Mouse (Mus musculus): ENCODE results near the gene Itgb2.

The Itgb2 gene

DNA sequence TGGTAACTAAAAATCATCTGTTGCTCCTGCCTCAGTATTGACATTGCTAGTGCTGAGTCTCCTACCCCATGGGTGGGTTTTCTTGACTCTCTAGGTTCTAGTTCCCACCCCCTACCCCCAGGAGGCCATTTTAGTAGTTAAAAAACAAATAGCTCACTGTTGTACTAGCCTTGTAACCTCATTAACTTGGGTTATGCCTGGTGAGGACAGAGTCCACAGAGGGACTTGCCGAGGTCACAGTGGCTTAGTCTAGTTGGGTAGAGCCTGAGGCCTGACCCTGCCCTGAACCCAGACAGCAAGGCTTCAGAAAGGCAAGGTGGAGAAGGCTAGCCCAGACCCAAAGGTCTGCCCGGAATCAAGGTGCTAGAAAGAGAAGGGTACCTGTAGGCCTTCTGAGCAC is 58.0 kb downstream of the Itgb2 start:
- DNase-seq (ENCODE audit: low spot score) = no peak

DNA sequence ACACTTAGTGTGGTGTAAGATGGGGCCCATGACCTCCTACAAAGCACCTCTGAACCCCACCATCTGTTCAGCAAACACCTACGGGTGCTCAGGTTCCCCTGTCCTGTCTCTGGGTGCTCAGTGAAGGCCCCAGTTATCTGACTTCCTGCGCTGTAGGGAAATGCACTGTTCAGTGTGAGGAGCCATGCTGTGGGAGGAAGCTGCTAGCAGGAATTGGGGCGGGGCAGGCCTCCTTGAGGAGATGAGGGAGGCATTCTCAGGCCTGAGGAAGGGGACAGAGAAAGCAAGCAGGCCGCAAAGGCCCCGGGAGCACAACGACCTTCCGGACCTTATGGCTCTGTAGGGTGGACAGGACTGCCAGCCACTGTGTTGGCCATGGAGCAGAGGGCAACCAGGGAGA is 59.1 kb downstream of the Itgb2 start:
- DNase-seq (ENCODE audit: low spot score) = no peak

DNA sequence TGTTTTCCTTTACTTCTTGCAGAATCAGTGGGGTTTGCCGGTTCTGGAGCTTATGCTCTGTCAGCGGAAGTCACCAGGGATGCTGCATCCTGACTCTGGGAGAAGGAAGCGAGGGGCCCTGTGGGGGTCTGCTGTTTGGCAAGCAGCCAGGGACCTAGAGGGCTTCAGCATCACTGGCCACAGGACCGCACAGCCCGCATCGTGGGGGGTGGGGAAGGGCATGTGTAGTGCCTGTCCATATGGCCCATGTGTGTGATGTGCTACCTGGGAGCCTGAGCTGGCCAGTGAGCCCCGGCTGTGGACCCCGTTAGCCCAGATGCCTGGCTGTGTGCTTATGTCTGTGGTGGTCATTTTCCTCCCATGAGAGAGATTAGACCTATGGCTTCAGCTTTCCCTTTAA is 59.7 kb downstream of the Itgb2 start:
- no peak for DNase-seq (ENCODE audit: low spot score)

DNA sequence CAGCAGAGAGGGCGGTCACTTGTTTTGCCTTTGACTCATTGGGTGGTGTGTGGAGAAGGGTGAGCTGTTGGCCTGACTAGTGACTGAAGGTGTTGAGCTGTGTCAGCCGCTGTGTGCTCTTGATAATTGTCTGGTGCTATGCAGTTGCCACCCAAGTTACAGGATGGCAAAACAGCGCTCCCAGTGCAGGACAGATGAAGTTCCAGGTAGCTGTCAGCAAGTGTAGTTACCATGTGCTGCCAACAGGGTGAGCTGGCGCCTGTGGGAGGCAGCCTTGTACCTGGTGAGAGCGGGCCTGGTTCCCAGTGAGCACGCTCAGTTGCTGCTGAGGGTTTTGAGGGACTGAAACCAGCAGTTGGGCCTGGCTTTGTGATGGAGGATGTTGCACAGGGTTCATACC is 60.8 kb downstream of the Itgb2 start:
- peak; percentile 81 for DNase-seq (ENCODE audit: low spot score)

DNA sequence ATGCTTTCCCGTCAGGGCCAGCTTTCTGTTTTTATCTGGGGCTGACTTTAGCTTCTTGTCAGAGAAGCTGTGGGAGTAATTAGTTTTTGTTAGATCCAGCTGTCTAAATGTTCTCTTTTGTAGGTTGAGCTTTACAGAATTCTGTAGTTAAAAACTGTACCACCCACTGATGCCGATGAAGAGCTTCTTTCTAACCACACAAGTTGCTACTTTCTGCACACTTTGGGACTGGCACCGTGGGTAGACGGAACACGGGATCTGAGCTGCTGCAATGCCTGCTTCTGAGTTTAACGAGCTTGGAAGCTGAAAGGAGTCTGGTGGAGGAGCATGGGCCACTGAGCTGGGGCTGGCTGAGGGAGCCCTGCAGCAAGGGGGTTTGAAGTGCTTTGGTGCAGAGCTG is 61.5 kb downstream of the Itgb2 start:
- DNase-seq (ENCODE audit: low spot score) = no peak

DNA sequence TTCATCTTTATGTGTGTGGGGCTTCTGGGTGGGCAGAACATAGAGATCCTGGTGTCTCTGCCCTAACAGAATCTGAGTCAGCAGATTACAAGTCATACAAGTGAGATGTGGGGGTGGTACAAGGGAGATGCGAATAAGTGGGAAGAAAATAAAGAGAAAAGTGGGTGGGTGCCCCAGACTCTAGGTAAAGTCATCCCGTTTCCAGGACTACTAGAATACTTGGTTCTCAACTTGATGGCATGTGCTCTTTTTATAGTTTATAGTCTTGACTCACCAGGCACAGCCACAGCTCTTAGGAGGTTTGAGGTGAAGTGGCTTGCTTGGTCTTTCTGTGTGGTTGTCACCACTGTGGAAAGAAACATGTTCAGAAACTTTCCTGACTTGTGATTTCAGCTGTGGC is 66.0 kb downstream of the Itgb2 start:
- DNase-seq (ENCODE audit: low spot score) = no peak

DNA sequence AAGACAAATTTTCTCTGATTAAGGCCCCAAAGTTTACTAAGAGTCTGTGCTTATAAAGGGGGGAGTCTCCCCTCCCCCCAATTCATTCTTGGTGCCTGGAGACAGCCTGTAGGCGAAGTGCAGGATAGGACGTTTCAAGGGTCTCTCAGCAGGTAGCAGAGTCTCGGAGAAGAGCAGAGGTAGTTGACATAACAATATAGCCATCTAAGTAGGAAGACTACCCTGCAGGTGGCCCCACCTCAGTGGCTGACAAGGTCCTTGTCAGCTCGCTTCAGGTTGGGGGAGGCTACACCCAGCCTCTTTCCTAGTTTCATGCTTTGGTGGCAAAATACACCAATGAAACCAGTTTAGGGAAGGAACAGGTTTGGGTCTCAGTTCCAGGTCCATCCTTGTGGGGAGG is 73.0 kb downstream of the Itgb2 start:
- no peak for DNase-seq (ENCODE audit: low spot score)

DNA sequence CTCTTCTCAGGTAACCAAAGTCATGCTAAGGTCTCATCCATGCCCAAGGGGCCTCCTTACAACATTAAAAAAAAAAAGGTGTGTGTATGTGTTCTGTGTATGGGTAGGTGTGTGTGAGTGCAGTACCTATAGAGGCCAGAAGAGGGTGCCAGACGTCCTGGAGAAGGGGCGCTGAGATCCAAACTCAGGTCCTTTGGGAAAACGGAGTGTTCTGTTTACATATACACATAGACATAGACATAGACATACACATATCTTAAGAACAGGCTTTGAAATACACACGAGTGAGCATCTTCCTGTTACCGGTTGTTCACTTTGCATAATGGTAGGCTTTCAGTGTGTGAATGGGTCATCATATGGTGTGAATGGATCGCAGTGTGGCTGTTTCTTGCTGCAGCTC is 74.1 kb downstream of the Itgb2 start:
- no peak for DNase-seq (ENCODE audit: low spot score)

DNA sequence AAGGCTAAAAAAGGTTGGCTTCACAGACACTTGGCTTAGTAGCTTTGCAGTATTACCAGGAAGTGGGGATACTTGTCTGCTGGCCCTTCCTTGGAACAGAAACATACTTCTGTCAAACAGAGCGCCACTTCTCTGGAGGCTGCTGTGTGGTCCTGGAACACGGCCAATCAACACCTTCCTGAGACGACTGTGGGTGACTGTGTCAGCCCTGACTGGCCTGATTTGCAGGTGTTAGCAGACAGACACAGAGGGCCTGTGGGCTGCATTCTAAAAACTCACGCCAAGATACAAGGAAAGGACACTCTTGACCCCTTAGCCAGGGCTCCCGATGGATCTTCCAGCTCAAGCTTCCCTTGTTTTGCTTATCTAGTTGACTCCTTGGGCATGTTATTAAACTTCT is 74.9 kb downstream of the Itgb2 start:
- DNase-seq (ENCODE audit: low spot score) = no peak

DNA sequence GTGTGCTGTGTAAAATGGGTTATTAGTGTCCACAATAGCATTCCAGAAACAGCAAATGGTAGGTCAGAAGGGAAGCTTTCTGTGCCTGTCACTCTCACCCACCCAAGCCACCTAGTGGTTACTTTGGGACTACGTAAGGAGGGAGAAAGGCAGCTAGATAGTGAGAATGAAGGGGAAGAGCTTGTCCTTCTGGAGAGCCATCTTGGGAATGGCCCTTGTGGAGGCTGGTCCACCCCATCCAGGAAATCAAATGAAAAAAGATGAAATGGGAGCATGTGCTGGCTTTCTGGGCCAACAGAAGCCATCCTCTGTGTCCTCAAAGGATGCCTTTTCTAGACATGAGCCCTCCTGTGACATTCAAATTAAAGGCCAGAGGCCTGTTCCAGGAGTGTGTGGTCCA is 75.3 kb downstream of the Itgb2 start:
- DNase-seq (ENCODE audit: low spot score) = peak; percentile 71

DNA sequence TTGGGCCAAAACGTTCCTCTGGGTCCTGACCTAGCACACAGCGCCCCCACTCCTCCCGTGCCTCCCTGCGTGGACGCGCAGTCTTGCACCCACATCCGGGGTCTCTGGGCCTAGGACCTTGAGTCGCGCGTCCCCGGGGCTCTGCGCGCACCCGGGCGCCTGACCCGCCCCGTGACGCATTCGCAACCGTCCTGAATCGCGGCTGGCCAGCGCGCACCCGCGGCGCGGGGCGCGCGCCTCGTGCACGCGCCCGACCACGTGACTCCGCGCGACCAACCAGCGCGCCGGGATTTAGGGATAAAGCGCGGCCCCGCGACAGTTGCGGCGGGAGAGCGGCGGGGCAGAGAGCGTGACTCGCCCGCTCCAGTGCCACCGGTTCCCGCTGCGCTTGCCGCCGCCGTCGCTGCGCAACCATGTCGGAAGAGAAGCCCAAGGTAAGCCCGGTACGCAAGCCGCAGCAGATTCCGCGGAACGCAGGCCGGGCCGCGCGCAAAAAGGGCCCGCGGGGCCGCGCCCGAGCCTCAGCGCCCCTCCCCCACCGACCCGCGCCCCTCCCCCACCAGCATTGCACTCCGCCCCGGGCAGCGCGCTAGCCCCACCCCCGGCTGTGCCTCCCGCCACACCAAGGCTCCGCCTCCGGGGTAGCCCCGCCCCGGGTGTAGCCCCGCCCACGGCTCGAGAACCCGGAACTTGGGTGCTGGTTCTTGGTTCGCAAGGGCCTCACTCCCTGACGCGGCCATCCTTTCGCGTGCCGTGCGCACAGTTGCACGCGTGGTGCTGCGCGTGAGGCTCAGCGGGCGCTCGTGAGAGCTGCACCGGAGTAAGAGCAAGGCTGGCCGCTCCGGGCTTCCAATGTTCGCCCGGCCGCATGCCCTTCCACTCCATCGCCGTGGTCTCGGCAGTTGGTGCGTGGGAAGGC is 76.1 kb downstream of the Itgb2 start, which contains the start of the genes Sumo3 and Gm49325:
Gene Sumo3 (plus strand): TSS at position 190 of the 919 bp plus-strand sequence.
Gene Gm49325 (plus strand): TSS at position 290 of the 919 bp plus-strand sequence.
- DNase-seq (ENCODE audit: low spot score) = peak; percentile 84

DNA sequence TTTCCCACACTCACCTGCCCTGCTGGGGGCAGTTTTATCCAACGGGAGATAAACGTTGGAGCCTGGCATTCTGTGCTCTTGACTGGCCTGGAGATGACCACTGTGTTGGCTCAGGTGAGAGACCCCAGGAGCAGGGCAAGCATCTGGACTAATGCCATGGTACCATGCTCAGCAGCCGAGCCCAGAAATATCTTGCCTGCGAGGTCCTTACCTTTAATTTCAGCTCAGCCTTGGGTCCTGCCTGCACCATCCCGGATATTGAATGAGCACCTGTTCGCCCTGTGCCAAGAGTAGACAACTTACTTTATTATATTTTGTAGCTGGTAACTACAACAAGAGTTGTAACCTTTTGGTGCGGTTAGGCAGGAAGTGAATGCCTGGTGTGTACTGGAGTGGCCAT is 76.8 kb downstream of the Itgb2 start:
- DNase-seq (ENCODE audit: low spot score) = no peak

DNA sequence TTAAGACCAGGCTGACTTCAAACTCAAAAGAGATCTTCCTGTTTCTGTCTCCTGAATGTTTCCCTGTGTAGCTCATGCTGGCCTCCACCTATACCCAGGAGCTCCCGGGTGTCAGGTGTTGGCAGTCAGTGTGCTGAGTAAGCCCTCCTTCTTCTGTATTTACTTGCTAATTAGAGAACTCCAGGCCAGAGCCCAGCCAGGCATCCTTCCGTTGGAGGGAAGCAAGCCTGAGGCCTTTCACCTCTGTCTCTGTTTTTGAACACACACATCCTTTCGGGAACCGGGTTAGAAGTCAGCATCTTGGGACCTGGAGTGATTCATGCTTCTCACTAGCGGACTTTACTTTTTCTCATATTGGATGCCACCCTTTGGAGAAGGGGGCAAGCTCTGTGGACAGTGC is 77.4 kb downstream of the Itgb2 start:
- DNase-seq (ENCODE audit: low spot score) = no peak

DNA sequence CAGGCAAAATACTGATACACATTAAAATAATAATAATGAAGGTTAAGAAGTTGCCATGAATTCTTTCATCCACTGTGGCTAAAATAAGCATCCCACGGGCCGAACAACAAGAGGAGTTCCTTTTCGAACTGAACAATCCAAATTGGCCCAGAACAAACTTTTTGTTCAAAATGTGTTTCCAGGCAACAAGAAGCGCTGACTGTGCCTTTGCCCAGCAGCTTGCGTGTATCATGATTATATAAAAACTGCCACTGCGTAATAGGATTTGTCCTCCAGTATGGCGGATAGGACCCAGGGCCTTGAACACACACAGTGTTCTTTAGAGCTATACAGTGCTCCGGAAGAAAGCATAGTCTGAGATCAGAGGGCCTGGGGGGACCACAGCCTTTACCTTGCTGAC is 78.5 kb downstream of the Itgb2 start:
- DNase-seq (ENCODE audit: low spot score) = no peak

DNA sequence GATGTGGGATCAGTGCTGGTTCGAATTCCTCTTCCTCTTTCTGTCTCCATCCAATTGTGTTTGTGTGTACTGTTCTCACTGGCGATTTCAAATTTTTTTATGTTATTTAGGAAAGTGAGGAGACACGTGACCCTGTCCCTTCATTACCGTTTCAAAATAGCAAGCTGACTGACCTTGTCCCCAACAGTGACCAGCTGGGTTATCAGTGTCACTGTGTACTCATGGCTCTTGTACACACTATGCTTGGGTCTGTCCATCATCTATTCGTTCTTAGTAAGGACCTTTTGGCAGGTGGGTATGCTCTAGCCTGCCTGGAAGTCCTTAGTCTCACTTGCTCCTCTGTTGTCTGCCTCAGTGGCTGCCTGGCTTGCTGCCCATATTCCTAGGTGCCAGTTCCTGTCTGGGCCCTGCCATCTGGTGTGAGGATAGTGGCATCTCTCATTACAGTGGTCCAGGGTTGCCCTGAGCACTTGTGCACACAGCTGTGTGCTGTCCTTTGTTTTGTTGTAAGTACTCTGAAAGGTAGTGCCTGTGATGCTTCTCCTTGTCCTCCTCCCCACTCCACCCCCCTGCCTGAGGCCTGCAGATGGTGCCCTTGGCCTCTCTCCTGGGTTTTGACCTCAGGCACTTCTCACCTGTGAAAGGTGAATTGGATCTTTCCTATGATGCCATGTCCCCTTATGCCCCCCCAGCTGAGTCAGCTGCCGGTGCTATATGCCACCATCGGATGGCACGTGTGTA is 80.3 kb downstream of the Itgb2 start:
- no peak for DNase-seq (ENCODE audit: low spot score)

DNA sequence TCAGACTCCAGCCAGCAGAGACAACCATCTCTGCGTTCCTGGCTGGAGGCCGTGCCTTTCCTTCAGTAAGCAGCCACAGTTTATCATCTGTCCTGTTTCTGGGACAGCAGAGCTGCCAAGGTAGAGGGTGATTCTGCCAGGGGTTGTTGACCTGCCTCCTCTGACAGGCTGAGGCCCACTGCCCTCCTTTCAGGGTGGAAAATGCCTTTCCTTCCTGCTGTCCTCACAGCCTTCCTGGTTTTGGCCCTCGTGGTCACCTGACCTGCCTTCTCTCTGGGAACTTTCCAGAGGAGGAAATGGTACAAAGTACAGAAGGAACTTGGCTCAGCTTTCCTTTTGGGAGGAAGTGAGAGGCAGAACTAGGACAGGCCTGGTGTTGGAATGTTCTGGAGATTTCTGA is 83.4 kb downstream of the Itgb2 start:
- DNase-seq (ENCODE audit: low spot score) = no peak

Data from embryo, embryonic 10 days (tissue).